Mouse (Mus musculus) cerebellum, adult 11-12 months (tissue): ENCODE data around the gene Srrm3.

Experiments
- DNase-seq: peaks from one replicate; pipeline ENCODE4 v3.0.0; 2022

Srrm3 gene

GRCm38 (mm10) chr5:135873753-135874152 lies 67.1 kb downstream of the Srrm3 start:
- no peak for DNase-seq

- DNase-seq, result no peak
Measured at GRCm38 (mm10) chr5:135877180-135877579, 70.5 kb downstream of the Srrm3 start.

- DNase-seq, result no peak
Measured at GRCm38 (mm10) chr5:135877831-135878231, 71.1 kb downstream of the Srrm3 start.

GRCm38 (mm10) chr5:135879449-135880158 lies 72.9 kb downstream of the Srrm3 start:
- peak; percentile 56 for DNase-seq

GRCm38 (mm10) chr5:135884641-135885040 lies 78.0 kb downstream of the Srrm3 start:
- no peak for DNase-seq

- peak; percentile 24 for DNase-seq
Measured at GRCm38 (mm10) chr5:135887675-135888102, 81.0 kb downstream of the Srrm3 start, which contains the start of gene Hspb1. Gene Hspb1, plus strand, starts transcription at chr5:135887919.

GRCm38 (mm10) chr5:135888405-135889215 lies 81.9 kb downstream of the Srrm3 start:
- no peak for DNase-seq

GRCm38 (mm10) chr5:135890323-135890722 lies 83.6 kb downstream of the Srrm3 start:
- no peak for DNase-seq

- DNase-seq, result no peak
Measured at GRCm38 (mm10) chr5:135890920-135891319, 84.2 kb downstream of the Srrm3 start.

GRCm38 (mm10) chr5:135892589-135893351 lies 86.1 kb downstream of the Srrm3 start:
- DNase-seq, result no peak

GRCm38 (mm10) chr5:135894958-135895357 lies 88.3 kb downstream of the Srrm3 start:
- DNase-seq, result no peak

- no peak for DNase-seq
Measured at GRCm38 (mm10) chr5:135898028-135898427, 91.3 kb downstream of the Srrm3 start.

GRCm38 (mm10) chr5:135898995-135899394 lies 92.3 kb downstream of the Srrm3 start:
- no peak for DNase-seq

GRCm38 (mm10) chr5:135899833-135900232 lies 93.1 kb downstream of the Srrm3 start:
- no peak for DNase-seq

GRCm38 (mm10) chr5:135900701-135901100 lies 94.0 kb downstream of the Srrm3 start:
- no peak for DNase-seq

GRCm38 (mm10) chr5:135901354-135902095 lies 94.8 kb downstream of the Srrm3 start:
- DNase-seq, result no peak

- no peak for DNase-seq
Measured at GRCm38 (mm10) chr5:135903058-135903457, 96.4 kb downstream of the Srrm3 start.

- DNase-seq, result peak; percentile 99
Measured at GRCm38 (mm10) chr5:135903551-135904151, 97.0 kb downstream of the Srrm3 start.

GRCm38 (mm10) chr5:135904259-135904658 lies 97.6 kb downstream of the Srrm3 start:
- no peak for DNase-seq

GRCm38 (mm10) chr5:135905320-135906225 lies 98.9 kb downstream of the Srrm3 start:
- DNase-seq, result no peak

GRCm38 (mm10) chr5:135906846-135907245 lies 100.2 kb downstream of the Srrm3 start:
- DNase-seq, result no peak
